Mouse (Mus musculus) CH12F3 (cell line): ENCODE measurements around the gene Alox12e.

Source experiments
- in situ Hi-C: fragments of 300-500 bp; cut with MboI; formaldehyde crosslinking; loops from 2 replicates; pipeline ENCODE4 v1.14.3; 2020; ENCODE audit warnings: low sequenced_read_pairs

Gene Alox12e

DNA sequence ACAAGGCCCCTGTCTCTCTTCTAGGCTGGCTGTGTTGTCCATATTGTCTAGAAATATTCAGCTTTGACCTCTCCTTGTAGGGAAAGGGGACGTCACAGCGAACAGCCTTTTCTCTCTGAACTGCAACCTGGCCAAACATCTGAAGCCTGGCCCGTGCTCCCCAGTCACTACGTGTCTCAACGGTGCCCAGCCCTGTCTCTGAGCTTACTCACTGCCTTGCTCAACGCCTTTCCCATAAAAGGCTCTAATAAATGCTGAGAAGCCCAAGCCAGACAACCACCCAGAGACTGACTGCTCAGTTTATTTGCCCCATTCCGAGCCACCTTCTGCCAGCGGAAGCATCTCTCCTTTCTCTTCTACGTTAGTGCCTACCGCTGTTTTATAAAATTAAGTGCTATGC is 34.3 kb downstream of the Alox12e start:
- in situ Hi-C loops = no loop called here

DNA sequence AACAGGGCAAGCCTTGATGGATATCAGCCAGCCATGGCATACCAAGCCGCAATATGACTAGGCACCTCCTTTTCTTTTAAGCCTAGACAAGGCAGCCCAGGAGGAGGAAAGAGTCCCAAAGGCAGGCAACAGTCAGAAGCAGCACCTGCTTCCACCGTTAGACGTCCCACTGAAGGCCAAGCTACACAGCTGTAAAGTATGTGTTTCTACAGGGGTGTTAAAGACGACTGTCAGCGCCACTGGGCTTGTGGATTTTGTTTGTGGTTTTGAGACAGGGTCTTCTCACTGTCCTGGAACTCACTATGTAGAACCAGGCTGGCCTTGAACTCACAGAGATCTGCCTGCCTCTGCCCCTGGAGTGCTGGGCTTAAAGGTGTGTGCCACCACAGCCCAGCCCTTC is 36.7 kb downstream of the Alox12e start:
- in situ Hi-C loops = no loop called here

DNA sequence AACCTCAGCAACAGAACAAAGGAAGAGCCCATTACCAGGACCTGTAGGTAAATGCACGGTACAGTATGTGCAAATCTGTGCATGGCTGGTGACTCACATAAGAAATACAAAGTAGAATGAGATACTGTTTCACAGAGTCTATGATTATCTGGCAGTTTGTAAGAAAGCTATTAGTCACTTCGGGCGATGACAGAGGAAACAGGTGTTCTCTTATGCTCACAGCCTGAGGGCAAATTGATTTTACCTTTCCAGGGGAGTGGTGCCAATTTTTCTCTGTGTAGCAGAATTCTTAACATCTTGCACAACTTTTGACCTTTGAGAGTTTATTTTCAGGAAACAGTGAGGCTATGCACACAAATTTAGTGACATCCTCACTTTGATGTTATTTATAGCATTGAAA is 37.7 kb downstream of the Alox12e start:
- in situ Hi-C loops = no loop called here

DNA sequence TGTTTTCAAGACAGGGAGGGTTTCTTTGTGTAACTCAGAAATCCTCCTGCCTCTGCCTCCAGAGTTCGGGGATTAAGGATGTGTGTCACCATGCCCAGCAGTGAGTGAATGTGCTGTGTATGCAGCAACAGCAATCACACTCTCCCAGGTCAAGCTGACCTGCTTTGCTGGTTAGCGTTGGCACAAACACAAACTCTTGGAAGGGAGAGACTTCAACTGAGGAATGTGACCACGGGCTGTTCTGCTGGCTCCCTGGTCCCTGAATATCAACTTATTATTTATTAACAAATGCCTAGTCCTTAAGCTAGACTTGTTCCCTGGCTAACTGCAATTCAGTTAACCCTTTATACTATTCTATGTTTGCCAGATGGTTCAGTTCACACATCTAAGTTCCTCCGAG is 38.8 kb downstream of the Alox12e start:
- in situ Hi-C loops = no loop called here

DNA sequence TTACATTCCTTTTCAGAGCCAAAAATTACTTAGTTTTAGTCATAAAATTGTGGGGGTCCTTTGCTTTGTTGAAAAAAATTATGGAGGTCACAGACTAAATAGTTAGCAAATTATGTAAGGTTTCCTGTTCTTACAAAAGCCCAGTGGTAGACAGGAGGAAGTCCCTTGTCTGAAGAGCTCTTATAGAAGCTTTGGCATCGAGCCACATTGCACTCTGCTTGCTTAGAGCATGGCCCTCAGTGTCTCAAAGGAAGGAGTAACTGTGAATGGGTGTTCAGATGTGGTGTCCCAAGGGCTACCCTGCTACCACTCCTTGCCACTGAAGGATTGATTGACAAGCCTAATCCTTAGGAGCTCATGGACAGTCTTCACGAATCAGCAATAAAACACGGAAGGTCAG is 42.0 kb downstream of the Alox12e start:
- in situ Hi-C loops = no loop called here

DNA sequence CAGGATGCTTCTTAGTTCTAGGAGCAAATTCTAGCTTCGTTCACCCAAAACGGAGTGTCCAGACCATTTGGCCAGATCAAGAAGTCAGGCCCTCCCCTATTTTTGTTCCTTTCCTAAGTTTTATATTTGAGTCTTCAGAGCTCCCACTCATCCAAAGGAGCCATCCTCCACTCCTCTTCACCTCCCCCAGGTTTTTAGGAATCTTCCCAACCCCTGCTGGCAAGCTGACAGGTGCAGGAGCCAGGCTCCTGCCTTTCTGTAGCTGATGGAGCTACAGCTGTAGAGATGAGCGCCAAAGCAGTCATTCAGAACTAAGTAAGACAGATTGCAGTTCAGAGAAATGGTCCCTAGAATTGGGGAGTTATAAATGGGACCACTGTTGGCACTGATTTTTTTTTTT is 43.5 kb downstream of the Alox12e start:
- in situ Hi-C loops = no loop called here

DNA sequence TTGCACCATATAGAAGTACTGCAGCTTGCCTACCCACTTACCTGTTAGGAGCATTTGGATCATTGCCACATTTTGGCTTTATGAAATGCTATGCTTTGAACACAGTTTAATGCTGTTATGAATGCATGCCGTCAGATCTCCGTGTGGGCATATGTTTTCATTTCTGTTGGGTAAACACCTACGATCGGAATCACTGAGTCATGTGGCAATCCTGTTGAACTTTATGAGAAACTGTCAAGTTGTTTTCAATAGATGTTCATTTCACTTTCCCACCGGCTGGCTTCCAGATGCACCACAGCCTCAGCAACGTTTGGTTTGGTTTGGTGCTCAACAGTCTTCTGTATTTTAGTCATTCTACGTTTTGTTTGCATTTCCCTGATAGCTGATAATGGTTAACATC is 50.8 kb downstream of the Alox12e start:
- in situ Hi-C loops = no loop called here

DNA sequence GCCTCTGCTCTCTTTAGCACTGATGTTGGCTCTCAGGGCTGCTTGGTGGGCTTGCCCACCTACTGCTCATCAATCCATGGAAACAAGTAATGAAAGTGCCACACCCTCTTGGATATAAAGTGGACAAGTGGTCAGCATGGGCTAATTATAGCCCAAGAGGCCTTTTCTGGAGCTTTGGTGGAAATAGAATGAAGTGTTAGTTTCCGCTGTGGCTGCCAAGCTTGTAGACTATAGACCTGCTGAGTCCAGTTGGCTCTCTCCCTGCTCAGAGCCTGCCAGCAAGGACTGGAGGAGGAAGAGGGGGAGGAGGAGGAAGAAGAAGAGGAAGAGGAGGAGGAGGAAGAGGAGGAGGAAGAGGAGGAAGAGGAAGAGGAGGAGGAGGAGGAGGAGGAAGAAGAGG is 56.0 kb downstream of the Alox12e start:
- in situ Hi-C loops = no loop called here

DNA sequence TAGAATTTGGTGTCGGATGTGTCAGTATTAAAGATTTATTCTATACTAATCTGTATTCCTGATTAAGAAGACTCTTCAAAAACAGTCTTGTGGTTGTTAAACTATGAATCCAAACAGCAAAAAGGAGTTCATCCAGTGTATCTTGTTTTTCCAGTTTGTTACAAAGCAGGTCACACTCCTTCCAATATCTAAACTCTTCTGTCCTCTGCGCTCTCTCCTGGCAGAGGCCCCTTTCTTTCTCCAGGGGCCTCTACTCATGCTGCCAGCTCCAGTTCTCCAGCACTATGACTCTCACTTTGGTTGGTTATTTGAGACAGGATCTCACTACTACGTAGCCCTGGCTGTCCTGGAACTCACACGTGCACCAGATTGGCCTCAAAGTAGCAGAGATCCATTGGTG is 56.6 kb downstream of the Alox12e start:
- in situ Hi-C loops = no loop called here
